Mouse (Mus musculus) small intestine, adult 2 months (tissue): ENCODE measurements around the gene Ccdc51. TPM values are rescaled to one million over a fixed set of nuclear protein-coding genes. Genes with fewer than 3 reads are reported as not detected.

Experiments used
- H3K27ac ChIP-seq: fragments of 200-500 bp; 2 replicates; pipeline ENCODE4 v1.5.1; 2012; ENCODE audit warnings: low read depth, low read length, control low read depth, inconsistent platforms; ENCODE audit not compliant: insufficient read depth
- H3K27me3 ChIP-seq: fragments of 200-500 bp; 2 replicates; pipeline ENCODE4 v1.6.1; 2012; ENCODE audit warnings: mild to moderate bottlenecking, moderate library complexity, low read length, inconsistent platforms; ENCODE audit not compliant: control insufficient read depth, insufficient read depth
- H3K36me3 ChIP-seq: fragments of 200-500 bp; 2 replicates; pipeline ENCODE4 v1.6.1; 2012; ENCODE audit warnings: mild to moderate bottlenecking, low read length, control low read depth, inconsistent platforms; ENCODE audit not compliant: control insufficient read depth, insufficient read depth
- H3K4me1 ChIP-seq: fragments of 200-500 bp; 2 replicates; pipeline ENCODE4 v1.6.1; 2012; ENCODE audit warnings: low read length, inconsistent platforms, mixed read lengths; ENCODE audit not compliant: control insufficient read depth, insufficient read depth, insufficient read length
- H3K4me3 ChIP-seq: fragments of 200-500 bp; 2 replicates; pipeline ENCODE4 v1.5.1; 2012; ENCODE audit warnings: low read depth, mild to moderate bottlenecking, control low read depth, inconsistent platforms, low read length, moderate library complexity
- CTCF ChIP-seq: fragments of 200-500 bp; IDR thresholded peaks from 2 replicates; pipeline ENCODE4 v1.5.1; 2012; ENCODE audit warnings: low read depth, mild to moderate bottlenecking, control low read depth, inconsistent platforms, low read length, moderate library complexity, mixed read lengths; ENCODE audit not compliant: insufficient replicate concordance, insufficient read length; ENCODE audit errors: extremely low read depth
- POLR2A ChIP-seq: fragments of 200-500 bp; IDR thresholded peaks from 2 replicates; pipeline ENCODE4 v1.6.1; 2012; ENCODE audit warnings: low read depth, mild to moderate bottlenecking, control low read depth, inconsistent platforms, low read length, moderate library complexity
- WGBS: fragments of 180-500 bp; shearing (Covaris S2); methylation state at CpG from one replicate; pipeline ENCODE4 v1.1.7; 2018; 5-methylcytosine and 5-hydroxymethylcytosine counted together
- polyA plus RNA-seq: library from polyadenylated mRNA; depleted of rRNA; stranded (reverse); fragments of >200 nt; gene quantifications from 2 replicates; pipeline ENCODE4 v1.2.3, GENCODE M21; 2012

Gene Ccdc51
- polyA plus RNA-seq, 1 experiment = 11.3 TPM

DNA sequence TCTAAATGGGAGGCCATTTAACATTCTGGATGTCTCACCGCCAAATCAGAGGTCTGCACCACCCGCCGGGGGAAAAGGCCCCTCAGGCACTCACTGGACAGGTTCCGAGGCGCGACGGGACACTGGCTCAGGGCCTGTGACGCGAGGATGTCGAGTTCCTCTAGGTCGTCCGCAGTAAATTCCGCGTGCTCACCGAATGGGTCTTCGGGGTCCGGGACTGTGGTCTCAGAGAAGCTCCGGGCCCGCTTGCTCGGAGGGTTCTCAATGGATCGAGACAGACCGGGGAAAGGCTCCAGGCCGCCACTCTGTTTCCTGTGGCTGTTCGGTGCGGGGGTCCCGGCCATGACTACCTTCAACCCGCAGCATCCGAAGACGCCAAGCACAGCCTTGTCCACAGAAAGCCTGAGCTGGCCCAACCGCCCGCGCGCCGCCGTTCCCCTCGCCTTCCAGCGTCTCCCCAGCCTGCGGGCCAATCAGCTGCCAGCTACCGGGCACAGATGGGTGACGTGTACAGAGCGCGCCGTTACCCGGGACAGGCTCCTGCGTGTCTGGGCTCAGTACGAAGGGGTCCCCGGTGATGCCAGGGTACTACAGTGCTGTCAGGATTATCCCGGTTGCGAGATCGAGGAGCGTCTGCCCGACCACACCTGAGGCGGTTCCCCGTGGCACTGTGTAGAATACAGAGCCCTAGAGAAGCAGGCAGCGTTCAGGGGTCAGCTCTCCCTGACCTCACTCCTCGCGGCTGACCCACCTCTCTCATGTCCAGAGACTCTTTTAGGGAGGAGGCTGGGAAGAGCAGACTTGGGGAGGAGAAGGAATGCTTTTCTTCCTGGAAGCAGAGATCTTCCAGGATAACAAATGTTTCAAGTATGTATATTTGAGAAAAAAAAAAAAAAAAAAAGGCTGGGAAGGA is 8.4 kb upstream of the Ccdc51 start, which contains the start of gene Atrip:
Gene Atrip, minus strand, starts transcription at position 464 of the 913 bp plus-strand sequence.
- peak within 1 kb of the TSS; percentile 91 for H3K4me3 ChIP-seq
- H3K27ac ChIP-seq = no peak within 1 kb of the TSS
- peaks cover 6% of the 10 kb centered on the region for H3K4me1 ChIP-seq
- no peaks in the 10 kb centered on the region for H3K27me3 ChIP-seq
- peaks cover 20% of the 10 kb centered on the region for H3K36me3 ChIP-seq
- peak; percentile 54; the same call in 1 of the 2 replicates for TF ChIP-seq POLR2A
- TF ChIP-seq CTCF = no peak
- under 1% methylated on average over 57 of the region's 57 CpGs for WGBS

DNA sequence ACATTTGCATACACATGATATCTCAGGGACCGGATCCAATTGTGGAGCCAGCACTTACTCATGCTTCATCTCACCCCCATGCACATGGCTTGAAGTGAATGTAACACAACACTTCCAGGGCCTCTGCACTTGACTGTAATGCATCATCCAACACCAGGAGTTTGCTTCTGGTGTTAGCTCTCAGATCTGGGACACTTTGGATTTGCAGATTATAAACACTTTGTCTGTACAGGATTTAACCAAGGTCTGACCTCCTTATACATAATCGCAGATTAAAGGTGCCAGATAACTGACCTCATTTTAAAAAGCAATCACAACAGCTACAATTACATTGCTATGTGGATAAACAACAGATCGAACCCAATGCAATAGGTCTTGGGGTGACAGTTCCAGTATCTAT is 1.8 kb upstream of the Ccdc51 start:
- WGBS = 73% methylated on average over 3 of the region's 3 CpGs
- TF ChIP-seq CTCF (no peak), POLR2A (no peak)
- Histone ChIP-seq H3K27me3 (no peaks in the 10 kb centered on the region), H3K36me3 (peaks cover 18% of the 10 kb centered on the region), H3K4me1 (peaks cover 4% of the 10 kb centered on the region; the same call in 1 of the 2 replicates), H3K4me3 (no peak overlapping the region), H3K27ac (no peak overlapping the region)

DNA sequence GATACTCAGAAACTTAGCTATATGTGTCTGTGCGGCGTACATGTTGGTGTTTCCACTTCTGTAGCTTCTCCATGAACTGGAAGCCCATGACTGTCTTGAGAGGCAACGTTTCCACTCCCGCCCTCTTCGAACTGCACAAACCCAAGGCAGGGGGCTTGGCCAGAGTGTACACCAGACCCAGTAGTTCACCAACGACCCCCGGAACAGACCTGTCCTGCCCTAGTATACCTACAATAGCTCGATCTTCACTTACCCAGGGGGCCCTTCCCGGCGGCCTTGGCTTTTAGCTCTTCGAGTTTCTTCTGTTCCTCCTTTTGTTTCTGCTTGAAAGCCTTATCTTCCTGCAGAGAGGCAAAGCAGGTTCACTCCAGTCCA is 557 bp upstream of the Ccdc51 start:
- peaks cover 18% of the 10 kb centered on the region for H3K36me3 ChIP-seq
- H3K27ac ChIP-seq = peak overlapping the region; percentile 83
- H3K27me3 ChIP-seq = no peaks in the 10 kb centered on the region
- peak overlapping the region; percentile 84 for H3K4me3 ChIP-seq
- H3K4me1 ChIP-seq = peaks cover 4% of the 10 kb centered on the region; the same call in 1 of the 2 replicates
- 1% methylated on average over 11 of the region's 11 CpGs for WGBS
- TF ChIP-seq POLR2A = no peak
- TF ChIP-seq CTCF = no peak

DNA sequence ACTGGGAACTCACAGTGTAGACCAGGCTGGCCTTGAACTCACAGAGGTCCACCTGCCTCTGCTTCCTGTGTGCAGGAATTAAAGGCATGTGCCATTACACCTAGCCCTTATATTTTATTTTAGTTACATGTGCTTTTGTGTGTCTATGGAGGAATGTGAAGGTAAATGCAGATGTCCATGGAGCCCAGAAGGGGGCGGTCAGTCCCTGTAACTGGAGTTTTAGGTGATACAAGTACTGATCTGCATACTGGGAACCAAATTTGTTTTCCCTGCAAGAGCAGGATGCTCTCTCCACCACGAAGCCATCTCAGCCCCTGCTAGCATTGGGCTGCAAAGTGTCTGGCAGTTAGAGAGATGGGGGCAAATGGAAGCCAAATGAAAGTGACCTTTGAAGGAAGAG is 2.6 kb downstream of the Ccdc51 start:
- Histone ChIP-seq H3K4me1 (peaks cover 4% of the 10 kb centered on the region; the same call in 1 of the 2 replicates), H3K36me3 (peaks cover 12% of the 10 kb centered on the region), H3K27me3 (no peaks in the 10 kb centered on the region), H3K4me3 (no peak overlapping the region), H3K27ac (no peak overlapping the region)
- TF ChIP-seq CTCF (peak; percentile 6; the same call in 1 of the 2 replicates), POLR2A (no peak)
- WGBS = 22% methylated on average over 2 of the region's 2 CpGs

DNA sequence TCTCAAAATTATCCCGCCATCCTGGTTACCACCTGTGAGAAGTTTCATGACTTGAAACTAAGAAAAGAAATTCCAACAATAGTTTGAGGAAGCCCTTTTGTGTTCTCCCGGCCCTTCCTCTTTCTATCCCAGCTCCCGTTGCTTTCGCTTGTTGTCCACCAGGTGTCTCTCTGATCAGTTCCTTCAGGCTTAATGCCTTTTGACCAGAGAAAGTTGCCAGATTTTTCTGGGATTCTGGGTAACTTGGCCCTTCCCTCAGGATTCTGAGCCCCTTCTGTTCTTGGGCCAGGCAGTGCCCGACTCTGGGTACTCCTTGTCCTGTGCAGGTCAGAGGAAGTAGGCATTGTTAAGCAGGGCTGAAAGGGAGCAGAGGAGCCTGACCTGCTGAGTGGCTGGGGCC is 5.7 kb downstream of the Ccdc51 start:
- TF ChIP-seq POLR2A (no peak), CTCF (peak; percentile 51; the same call in 1 of the 2 replicates)
- H3K4me1 ChIP-seq = peaks cover 8% of the 10 kb centered on the region
- no peak overlapping the region for H3K27ac ChIP-seq
- H3K36me3 ChIP-seq = peaks cover 20% of the 10 kb centered on the region
- H3K4me3 ChIP-seq = no peak overlapping the region
- no peaks in the 10 kb centered on the region for H3K27me3 ChIP-seq
- 21% methylated on average over 5 of the region's 5 CpGs for WGBS

DNA sequence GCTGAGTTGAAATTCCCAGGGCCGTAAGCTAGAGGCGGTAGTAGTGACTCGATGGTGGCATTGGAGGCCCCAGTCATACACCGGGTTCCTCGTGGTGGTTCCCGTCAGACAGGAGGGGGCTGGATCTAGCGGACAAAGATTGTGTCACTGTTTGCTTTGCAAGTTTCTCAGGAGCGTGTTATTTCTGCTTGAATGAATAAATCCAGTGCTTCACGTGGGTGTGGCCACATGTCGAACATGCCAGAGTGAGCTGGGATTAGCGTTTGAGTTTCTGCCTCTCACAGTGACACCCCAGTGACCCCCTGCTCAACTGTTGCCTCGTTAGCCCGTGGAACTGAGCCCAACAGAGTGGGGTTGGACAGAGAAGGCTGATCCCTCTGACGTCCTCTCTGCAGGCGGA is 8.2 kb downstream of the Ccdc51 start:
- WGBS = 72% methylated on average over 15 of the region's 15 CpGs
- no peak overlapping the region for H3K27ac ChIP-seq

DNA sequence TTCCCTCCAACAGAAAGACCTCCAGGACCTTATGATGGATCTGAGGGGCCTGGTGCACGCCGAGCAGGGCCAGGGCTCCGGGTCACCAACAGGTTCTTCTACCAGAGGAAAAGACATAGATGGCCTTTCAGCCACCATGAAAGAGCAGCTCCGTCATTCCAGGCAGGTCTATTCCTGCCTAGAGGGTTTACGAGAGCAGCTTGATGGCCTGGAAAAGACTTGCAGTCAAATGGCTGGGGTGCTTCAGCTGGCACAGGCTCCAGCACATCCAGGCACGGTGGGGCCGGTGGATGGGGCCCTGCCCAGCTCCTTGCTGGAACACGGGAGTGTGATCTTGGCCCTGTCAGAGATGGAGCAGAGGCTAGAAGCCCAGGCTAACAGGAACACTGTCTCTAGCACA is 9.5 kb downstream of the Ccdc51 start:
- 90% methylated on average over 8 of the region's 8 CpGs for WGBS
- no peak overlapping the region for H3K4me3 ChIP-seq
- 0 out of 2 replicates have a peak, but pooled peaks cover 6% of the 10 kb centered on the region for H3K27me3 ChIP-seq
- no peak overlapping the region for H3K27ac ChIP-seq
- peaks cover 24% of the 10 kb centered on the region for H3K4me1 ChIP-seq
- no peak for TF ChIP-seq POLR2A
- TF ChIP-seq CTCF = no peak
- H3K36me3 ChIP-seq = peaks cover 20% of the 10 kb centered on the region

More for the DNA sequence above, 8.2 kb downstream of the Ccdc51 start:
- 0 out of 2 replicates have a peak, but pooled peaks cover 1% of the 10 kb centered on the region for H3K27me3 ChIP-seq
- peaks cover 20% of the 10 kb centered on the region for H3K36me3 ChIP-seq
- TF ChIP-seq POLR2A (no peak), CTCF (no peak)
- peaks cover 21% of the 10 kb centered on the region for H3K4me1 ChIP-seq
- no peak overlapping the region for H3K4me3 ChIP-seq
